Mouse (Mus musculus): Measurements from ENCODE around the gene Map2k2. TPM values are rescaled to one million over a fixed set of nuclear protein-coding genes. Genes with fewer than 3 reads are reported as not detected.

Gene Map2k2
- total and polyA plus RNA-seq, 3 experiments: 67.2 to 127 (median 120) TPM

GRCm38 (mm10) chr10:81151261-81151660 lies 45.5 kb downstream of the Map2k2 start:
- Histone ChIP-seq H3K4me1 (ENCODE audit: control insufficient read depth in 1 of 2, insufficient read depth in 2 of 2) (peaks cover 0 to 70% of the 10 kb centered on the region in 2 experiments; a peak in 2 of 4 replicates), H3K9me3 (replicated peaks; ENCODE audit: low read length) (no peaks in the 10 kb centered on the region), H3K9ac (ENCODE audit: insufficient read depth, low read depth) (no peak overlapping the region), H3K27me3 (replicated peaks) (no peaks in the 10 kb centered on the region), H3K27ac (ENCODE audit: insufficient read depth, low read depth) (no peak overlapping the region), H3K79me2 (replicated peaks; ENCODE audit: control insufficient read depth, extremely low read depth, insufficient read depth, poor library complexity, severe bottlenecking) (peaks cover 26% of the 10 kb centered on the region), H3K4me3 (replicated peaks in 1 of 3; ENCODE audit: low read depth in 2 of 3, low read length in 2 of 3, poor library complexity in 1 of 3) (no peak overlapping the region), H3K36me3 (replicated peaks in 1 of 2; ENCODE audit: control insufficient read depth in 1 of 2, insufficient read depth in 1 of 2, low read length in 1 of 2) (peaks cover 68 to 83% of the 10 kb centered on the region in 2 experiments), H3K4me2 (ENCODE audit: insufficient read depth, low read depth, poor library complexity, severe bottlenecking) (no peak overlapping the region)
- in situ Hi-C loops (cut with MboI; ENCODE audit: low pct_ligation_motif_present, low pct_unique_long_range_greater_than_20kb, low sequenced_read_pairs): no loop called here
- no peak for TF ChIP-seq MAFK (IDR thresholded peaks at IDR 0.05; ENCODE audit: insufficient replicate concordance, low read length)
- TF ChIP-seq ZNF384 (IDR thresholded peaks at IDR 0.05; ENCODE audit: low read depth, low read length): peak; percentile 82
- TF ChIP-seq UBTF (IDR thresholded peaks at IDR 0.05; ENCODE audit: low read depth, low read length): no peak
- TF ChIP-seq MAZ (IDR thresholded peaks at IDR 0.05; ENCODE audit: low read depth, low read length): no peak
- no peak for TF ChIP-seq POLR2A (IDR thresholded peaks at IDR 0.05; ENCODE audit: low read depth, low read length)
- TF ChIP-seq E2F4 (IDR thresholded peaks at IDR 0.05; ENCODE audit: insufficient replicate concordance, low read depth, low read length): no peak
- TF ChIP-seq CHD1 (IDR thresholded peaks at IDR 0.05; ENCODE audit: low read depth, low read length): no peak
- dilution Hi-C loops (cut with MboI; ENCODE audit: extremely low pct_ligation_motif_present, extremely low pct_unique_long_range_greater_than_20kb, low sequenced_read_pairs): no loop called here
- DNase-seq (ENCODE audit: extremely low read depth): no peak

DNA sequence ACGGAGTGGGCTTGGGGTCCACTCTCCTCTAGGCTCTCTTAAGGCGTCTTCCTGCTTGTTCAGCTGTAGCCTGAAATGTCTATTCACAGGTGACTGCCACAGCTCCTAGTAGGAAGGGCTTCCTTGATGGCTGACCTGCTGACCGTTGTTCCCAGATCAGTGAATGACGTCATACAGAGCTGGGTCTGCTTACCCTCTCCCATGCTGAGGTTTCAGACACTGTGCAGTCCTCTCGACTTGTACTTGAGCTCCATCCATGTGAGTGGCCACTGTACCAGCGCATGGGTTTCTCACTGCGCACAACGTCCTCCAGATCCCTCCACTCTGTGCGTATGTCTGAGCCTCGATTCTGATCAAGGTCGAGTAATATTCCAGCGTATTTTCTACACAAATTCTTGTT lies 46.9 kb downstream of the Map2k2 start:
- Histone ChIP-seq H3K27me3 (replicated peaks) (no peaks in the 10 kb centered on the region), H3K79me2 (replicated peaks; ENCODE audit: control insufficient read depth, extremely low read depth, insufficient read depth, poor library complexity, severe bottlenecking) (peaks cover 13% of the 10 kb centered on the region), H3K4me1 (ENCODE audit: control insufficient read depth in 1 of 2, insufficient read depth in 2 of 2) (peaks cover 0 to 56% of the 10 kb centered on the region in 2 experiments; a peak in 2 of 4 replicates), H3K27ac (ENCODE audit: insufficient read depth, low read depth) (no peak overlapping the region), H3K4me3 (replicated peaks in 1 of 3; ENCODE audit: low read depth in 2 of 3, low read length in 2 of 3, poor library complexity in 1 of 3) (no peak overlapping the region), H3K4me2 (ENCODE audit: insufficient read depth, low read depth, poor library complexity, severe bottlenecking) (no peak overlapping the region), H3K36me3 (replicated peaks in 1 of 2; ENCODE audit: control insufficient read depth in 1 of 2, insufficient read depth in 1 of 2, low read length in 1 of 2) (peaks cover 68 to 83% of the 10 kb centered on the region in 2 experiments), H3K9me3 (replicated peaks; ENCODE audit: low read length) (no peaks in the 10 kb centered on the region), H3K9ac (ENCODE audit: insufficient read depth, low read depth) (no peak overlapping the region)
- dilution Hi-C loops (cut with MboI; ENCODE audit: extremely low pct_ligation_motif_present, extremely low pct_unique_long_range_greater_than_20kb, low sequenced_read_pairs) (no loop called here), in situ Hi-C loops (cut with MboI; ENCODE audit: low pct_ligation_motif_present, low pct_unique_long_range_greater_than_20kb, low sequenced_read_pairs) (no loop called here)
- no peak for DNase-seq (ENCODE audit: extremely low read depth)
- TF ChIP-seq JUN (IDR thresholded peaks at IDR 0.05; ENCODE audit: insufficient read depth, low read depth, low read length) (no peak), RCOR1 (conservative IDR thresholded peaks at IDR 0.05; ENCODE audit: low read depth, low read length) (no peak), EP300 (IDR thresholded peaks at IDR 0.05; ENCODE audit: low read length) (no peak), CTCF (conservative IDR thresholded peaks at IDR 0.05 in 1 of 2, IDR thresholded peaks at IDR 0.05 in 1 of 2; ENCODE audit: low read depth in 2 of 2, low read length in 2 of 2) (no peak)

DNA sequence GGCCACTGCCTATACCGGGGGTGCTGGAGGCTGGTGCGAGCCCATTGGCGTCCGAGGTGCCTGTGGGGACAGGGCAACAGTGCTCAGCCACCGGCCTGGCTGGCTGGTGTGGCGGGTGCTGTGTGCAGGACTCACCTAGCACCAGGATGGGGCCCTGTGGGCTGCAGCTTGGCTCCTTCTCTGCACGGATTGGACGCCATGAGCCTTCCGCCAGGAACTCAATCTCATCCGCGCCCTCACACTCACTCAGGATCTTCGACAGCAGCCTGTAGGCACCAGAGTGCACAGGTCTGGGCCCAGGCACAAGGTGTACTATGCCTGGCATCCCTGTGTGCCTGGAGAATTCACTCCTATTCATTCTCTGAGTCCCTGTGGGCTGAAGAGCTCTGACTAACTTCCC lies 48.6 kb downstream of the Map2k2 start:
- DNase-seq (ENCODE audit: extremely low read depth): no peak
- no peak overlapping the region for H3K4me2 ChIP-seq (ENCODE audit: insufficient read depth, low read depth, poor library complexity, severe bottlenecking)
- no peak overlapping the region for H3K4me3 ChIP-seq (replicated peaks in 1 of 3; ENCODE audit: low read depth in 2 of 3, low read length in 2 of 3, poor library complexity in 1 of 3)
- peaks cover 70 to 83% of the 10 kb centered on the region in 2 experiments for H3K36me3 ChIP-seq (replicated peaks in 1 of 2; ENCODE audit: control insufficient read depth in 1 of 2, insufficient read depth in 1 of 2, low read length in 1 of 2)
- H3K4me1 ChIP-seq (ENCODE audit: control insufficient read depth in 1 of 2, insufficient read depth in 2 of 2): peaks cover 0 to 39% of the 10 kb centered on the region in 2 experiments; a peak in 2 of 4 replicates
- H3K9me3 ChIP-seq (replicated peaks; ENCODE audit: low read length): no peaks in the 10 kb centered on the region
- H3K27me3 ChIP-seq (replicated peaks): no peaks in the 10 kb centered on the region
- dilution Hi-C loops (cut with MboI; ENCODE audit: extremely low pct_ligation_motif_present, extremely low pct_unique_long_range_greater_than_20kb, low sequenced_read_pairs): no loop called here
- H3K9ac ChIP-seq (ENCODE audit: insufficient read depth, low read depth): no peak overlapping the region
- TF ChIP-seq CTCF (conservative IDR thresholded peaks at IDR 0.05 in 1 of 2, IDR thresholded peaks at IDR 0.05 in 1 of 2; ENCODE audit: low read depth in 2 of 2, low read length in 2 of 2) (no peak), E2F4 (IDR thresholded peaks at IDR 0.05; ENCODE audit: insufficient replicate concordance, low read depth, low read length) (no peak), MXI1 (IDR thresholded peaks at IDR 0.05; ENCODE audit: low read depth, low read length) (no peak), EP300 (IDR thresholded peaks at IDR 0.05; ENCODE audit: low read length) (no peak), RCOR1 (conservative IDR thresholded peaks at IDR 0.05; ENCODE audit: low read depth, low read length) (no peak), ZMIZ1 (IDR thresholded peaks at IDR 0.05; ENCODE audit: low read depth, low read length) (no peak), ZKSCAN1 (IDR thresholded peaks at IDR 0.05; ENCODE audit: borderline replicate concordance, low read depth, low read length) (no peak), USF2 (conservative IDR thresholded peaks at IDR 0.05; ENCODE audit: low read depth, low read length) (no peak), ZNF384 (IDR thresholded peaks at IDR 0.05; ENCODE audit: low read depth, low read length) (no peak), PAX5 (IDR thresholded peaks at IDR 0.05; ENCODE audit: low read length) (no peak), MEF2A (IDR thresholded peaks at IDR 0.05; ENCODE audit: borderline replicate concordance, low read depth, low read length) (no peak), CHD1 (IDR thresholded peaks at IDR 0.05; ENCODE audit: low read depth, low read length) (no peak), USF1 (IDR thresholded peaks at IDR 0.05; ENCODE audit: low read depth, low read length) (no peak), MAZ (IDR thresholded peaks at IDR 0.05; ENCODE audit: low read depth, low read length) (no peak), BHLHE40 (IDR thresholded peaks at IDR 0.05; ENCODE audit: low read depth, low read length) (no peak)
- in situ Hi-C loops (cut with MboI; ENCODE audit: low pct_ligation_motif_present, low pct_unique_long_range_greater_than_20kb, low sequenced_read_pairs): no loop called here
- no peak overlapping the region for H3K27ac ChIP-seq (ENCODE audit: insufficient read depth, low read depth)
- H3K79me2 ChIP-seq (replicated peaks; ENCODE audit: control insufficient read depth, extremely low read depth, insufficient read depth, poor library complexity, severe bottlenecking): peaks cover 2% of the 10 kb centered on the region; the same call in 1 of the 2 replicates

Measured in CH12.LX (cell line).